Mouse (Mus musculus): ENCODE measurements around the gene 0610009B22Rik. TPM values are rescaled to one million over a fixed set of nuclear protein-coding genes. Genes with fewer than 3 reads are reported as not detected.
"Not testable (repeated sequence)": the region's sequence is repeated elsewhere in the genome, so short reads cannot be mapped to it uniquely, and the experiment has no call there.

The 0610009B22Rik gene
- polyA plus RNA-seq, 1 experiment from 2014 or later = 94.9 TPM

GRCm38 (mm10) chr11:51673291-51673690, 15.4 kb downstream of the 0610009B22Rik start:
- no peaks in the 10 kb centered on the region for H3K9me3 ChIP-seq (ENCODE audit: control insufficient read depth, low read length)
- H3K36me3 ChIP-seq (ENCODE audit: control insufficient read depth, insufficient read depth, low read length) = no peaks in the 10 kb centered on the region
- no peak overlapping the region for H3K4me2 ChIP-seq (ENCODE audit: low read depth, low read length, severe bottlenecking)
- H3K9ac ChIP-seq (ENCODE audit: low read length) = no peak overlapping the region
- H3K27me3 ChIP-seq (ENCODE audit: control insufficient read depth, insufficient read depth, low read length) = no peaks in the 10 kb centered on the region
- ATAC-seq (replicated peaks; ENCODE audit: low FRiP score) (no peak), DNase-seq (ENCODE audit: low spot score) (no peak)
- no peaks in the 10 kb centered on the region for H3K4me1 ChIP-seq (replicated peaks; ENCODE audit: control insufficient read depth, insufficient read depth, low read length)
- no peak overlapping the region for H3K27ac ChIP-seq (ENCODE audit: low read depth, low read length)
- WGBS = 80% methylated on average over 9 of the region's 9 CpGs
- H3K4me3 ChIP-seq (ENCODE audit: low read depth, low read length) = no peak overlapping the region

- 80% methylated on average over 2 of the region's 2 CpGs for WGBS
- DNase-seq (ENCODE audit: low spot score) (no peak), ATAC-seq (replicated peaks; ENCODE audit: low FRiP score) (no peak)
- Histone ChIP-seq H3K4me1 (replicated peaks; ENCODE audit: control insufficient read depth, insufficient read depth, low read length) (no peaks in the 10 kb centered on the region), H3K4me2 (ENCODE audit: low read depth, low read length, severe bottlenecking) (no peak overlapping the region), H3K36me3 (ENCODE audit: control insufficient read depth, insufficient read depth, low read length) (no peaks in the 10 kb centered on the region), H3K27me3 (ENCODE audit: control insufficient read depth, insufficient read depth, low read length) (no peaks in the 10 kb centered on the region), H3K9ac (ENCODE audit: low read length) (no peak overlapping the region), H3K4me3 (ENCODE audit: low read depth, low read length) (no peak overlapping the region), H3K27ac (ENCODE audit: low read depth, low read length) (no peak overlapping the region), H3K9me3 (ENCODE audit: control insufficient read depth, low read length) (no peaks in the 10 kb centered on the region)
These were observed 17.3 kb downstream of the 0610009B22Rik start for GRCm38 (mm10) chr11:51671376-51671775.

- Histone ChIP-seq H3K4me1 (replicated peaks; ENCODE audit: control insufficient read depth, insufficient read depth, low read length) (no peaks in the 10 kb centered on the region), H3K27me3 (ENCODE audit: control insufficient read depth, insufficient read depth, low read length) (no peaks in the 10 kb centered on the region), H3K9ac (ENCODE audit: low read length) (no peak overlapping the region), H3K9me3 (ENCODE audit: control insufficient read depth, low read length) (no peaks in the 10 kb centered on the region), H3K4me2 (ENCODE audit: low read depth, low read length, severe bottlenecking) (no peak overlapping the region), H3K4me3 (ENCODE audit: low read depth, low read length) (no peak overlapping the region), H3K36me3 (ENCODE audit: control insufficient read depth, insufficient read depth, low read length) (no peaks in the 10 kb centered on the region), H3K27ac (ENCODE audit: low read depth, low read length) (no peak overlapping the region)
- DNase-seq (ENCODE audit: low spot score) (no peak), ATAC-seq (replicated peaks; ENCODE audit: low FRiP score) (no peak)
- WGBS = 86% methylated on average over 7 of the region's 7 CpGs
These were observed 17.8 kb downstream of the 0610009B22Rik start for GRCm38 (mm10) chr11:51670846-51671245.

- not testable (repeated sequence) for H3K27me3 ChIP-seq (ENCODE audit: control insufficient read depth, insufficient read depth, low read length); H3K36me3 ChIP-seq (ENCODE audit: control insufficient read depth, insufficient read depth, low read length); H3K27ac ChIP-seq (ENCODE audit: low read depth, low read length); H3K4me2 ChIP-seq (ENCODE audit: low read depth, low read length, severe bottlenecking); DNase-seq (ENCODE audit: low spot score); H3K9me3 ChIP-seq (ENCODE audit: control insufficient read depth, low read length); H3K9ac ChIP-seq (ENCODE audit: low read length); H3K4me1 ChIP-seq (replicated peaks; ENCODE audit: control insufficient read depth, insufficient read depth, low read length); H3K4me3 ChIP-seq (ENCODE audit: low read depth, low read length); ATAC-seq (replicated peaks; ENCODE audit: low FRiP score)
- WGBS = 94% methylated on average over 7 of the region's 7 CpGs
These were observed 23.9 kb downstream of the 0610009B22Rik start for GRCm38 (mm10) chr11:51664747-51665146.

- no peak overlapping the region for H3K27ac ChIP-seq (ENCODE audit: low read depth, low read length)
- no peaks in the 10 kb centered on the region for H3K9me3 ChIP-seq (ENCODE audit: control insufficient read depth, low read length)
- no peak for DNase-seq (ENCODE audit: low spot score)
- 76% methylated on average over 7 of the region's 7 CpGs for whole genome bisulfite sequencing
- H3K4me1 ChIP-seq (replicated peaks; ENCODE audit: control insufficient read depth, insufficient read depth, low read length) = no peaks in the 10 kb centered on the region
- H3K4me3 ChIP-seq (ENCODE audit: low read depth, low read length) = no peak overlapping the region
- no peaks in the 10 kb centered on the region for H3K36me3 ChIP-seq (ENCODE audit: control insufficient read depth, insufficient read depth, low read length)
- ATAC-seq (replicated peaks; ENCODE audit: low FRiP score) = no peak
- H3K27me3 ChIP-seq (ENCODE audit: control insufficient read depth, insufficient read depth, low read length) = no peaks in the 10 kb centered on the region
- H3K4me2 ChIP-seq (ENCODE audit: low read depth, low read length, severe bottlenecking) = no peak overlapping the region
- H3K9ac ChIP-seq (ENCODE audit: low read length) = no peak overlapping the region
These were observed 26.0 kb downstream of the 0610009B22Rik start for GRCm38 (mm10) chr11:51662632-51663031.

- Histone ChIP-seq H3K9me3 (ENCODE audit: control insufficient read depth, low read length) (no peaks in the 10 kb centered on the region), H3K9ac (ENCODE audit: low read length) (no peak overlapping the region), H3K4me2 (ENCODE audit: low read depth, low read length, severe bottlenecking) (no peak overlapping the region), H3K27ac (ENCODE audit: low read depth, low read length) (no peak overlapping the region), H3K27me3 (ENCODE audit: control insufficient read depth, insufficient read depth, low read length) (no peaks in the 10 kb centered on the region), H3K4me1 (replicated peaks; ENCODE audit: control insufficient read depth, insufficient read depth, low read length) (no peaks in the 10 kb centered on the region), H3K4me3 (ENCODE audit: low read depth, low read length) (no peak overlapping the region), H3K36me3 (ENCODE audit: control insufficient read depth, insufficient read depth, low read length) (no peaks in the 10 kb centered on the region)
- no peak for DNase-seq (ENCODE audit: low spot score)
- no peak for ATAC-seq (replicated peaks; ENCODE audit: low FRiP score)
- WGBS = 83% methylated on average over 16 of the region's 16 CpGs
These were observed 26.8 kb downstream of the 0610009B22Rik start for GRCm38 (mm10) chr11:51661867-51662365.

- ATAC-seq (replicated peaks; ENCODE audit: low FRiP score) (no peak), DNase-seq (ENCODE audit: low spot score) (no peak)
- WGBS = 83% methylated on average over 6 of the region's 6 CpGs
- H3K4me1 ChIP-seq (replicated peaks; ENCODE audit: control insufficient read depth, insufficient read depth, low read length) = no peaks in the 10 kb centered on the region
- no peak overlapping the region for H3K4me3 ChIP-seq (ENCODE audit: low read depth, low read length)
- no peak overlapping the region for H3K4me2 ChIP-seq (ENCODE audit: low read depth, low read length, severe bottlenecking)
- no peaks in the 10 kb centered on the region for H3K27me3 ChIP-seq (ENCODE audit: control insufficient read depth, insufficient read depth, low read length)
- H3K36me3 ChIP-seq (ENCODE audit: control insufficient read depth, insufficient read depth, low read length) = no peaks in the 10 kb centered on the region
- no peaks in the 10 kb centered on the region for H3K9me3 ChIP-seq (ENCODE audit: control insufficient read depth, low read length)
- H3K27ac ChIP-seq (ENCODE audit: low read depth, low read length) = no peak overlapping the region
- H3K9ac ChIP-seq (ENCODE audit: low read length) = no peak overlapping the region
These were observed 30.0 kb downstream of the 0610009B22Rik start for GRCm38 (mm10) chr11:51658705-51659104.

- no peak for ATAC-seq (replicated peaks; ENCODE audit: low FRiP score)
- Histone ChIP-seq H3K9me3 (ENCODE audit: control insufficient read depth, low read length) (no peaks in the 10 kb centered on the region), H3K9ac (ENCODE audit: low read length) (no peak overlapping the region), H3K27ac (ENCODE audit: low read depth, low read length) (no peak overlapping the region), H3K4me3 (ENCODE audit: low read depth, low read length) (no peak overlapping the region), H3K36me3 (ENCODE audit: control insufficient read depth, insufficient read depth, low read length) (no peaks in the 10 kb centered on the region), H3K4me1 (replicated peaks; ENCODE audit: control insufficient read depth, insufficient read depth, low read length) (no peaks in the 10 kb centered on the region), H3K27me3 (ENCODE audit: control insufficient read depth, insufficient read depth, low read length) (no peaks in the 10 kb centered on the region), H3K4me2 (ENCODE audit: low read depth, low read length, severe bottlenecking) (no peak overlapping the region)
- 73% methylated on average over 7 of the region's 7 CpGs for WGBS
- DNase-seq (ENCODE audit: low spot score) = no peak
These were observed 30.4 kb downstream of the 0610009B22Rik start for GRCm38 (mm10) chr11:51658291-51658690.

- Histone ChIP-seq H3K9me3 (ENCODE audit: control insufficient read depth, low read length) (no peaks in the 10 kb centered on the region), H3K27ac (ENCODE audit: low read depth, low read length) (no peak overlapping the region), H3K27me3 (ENCODE audit: control insufficient read depth, insufficient read depth, low read length) (no peaks in the 10 kb centered on the region), H3K4me3 (ENCODE audit: low read depth, low read length) (no peak overlapping the region), H3K4me1 (replicated peaks; ENCODE audit: control insufficient read depth, insufficient read depth, low read length) (no peaks in the 10 kb centered on the region), H3K4me2 (ENCODE audit: low read depth, low read length, severe bottlenecking) (no peak overlapping the region), H3K36me3 (ENCODE audit: control insufficient read depth, insufficient read depth, low read length) (no peaks in the 10 kb centered on the region), H3K9ac (ENCODE audit: low read length) (no peak overlapping the region)
- DNase-seq (ENCODE audit: low spot score) (no peak), ATAC-seq (replicated peaks; ENCODE audit: low FRiP score) (no peak)
- WGBS = 82% methylated on average over 10 of the region's 10 CpGs
These were observed 31.7 kb downstream of the 0610009B22Rik start for GRCm38 (mm10) chr11:51656798-51657521.

All from forebrain, embryonic 11.5 days (tissue).